Mouse (Mus musculus): ENCODE data around the gene Ccno. TPM values are rescaled to one million over a fixed set of nuclear protein-coding genes. Genes with fewer than 3 reads are reported as not detected.
A peak's percentile ranks its signal among the peaks of the same experiment; 100 is the strongest.

The Ccno gene
- total RNA-seq, 2 experiments from 2014 or later, result 3.2 TPM; not detected in 1

- ATAC-seq (replicated peaks; ENCODE audit: low FRiP score, low TSS enrichment, poor library complexity, severe bottlenecking), result peak; percentile 19; the same call in 1 of the 2 replicates
Observed at GRCm38 (mm10) chr13:112998427-112999201, 11.0 kb downstream of the Ccno start.

DNA sequence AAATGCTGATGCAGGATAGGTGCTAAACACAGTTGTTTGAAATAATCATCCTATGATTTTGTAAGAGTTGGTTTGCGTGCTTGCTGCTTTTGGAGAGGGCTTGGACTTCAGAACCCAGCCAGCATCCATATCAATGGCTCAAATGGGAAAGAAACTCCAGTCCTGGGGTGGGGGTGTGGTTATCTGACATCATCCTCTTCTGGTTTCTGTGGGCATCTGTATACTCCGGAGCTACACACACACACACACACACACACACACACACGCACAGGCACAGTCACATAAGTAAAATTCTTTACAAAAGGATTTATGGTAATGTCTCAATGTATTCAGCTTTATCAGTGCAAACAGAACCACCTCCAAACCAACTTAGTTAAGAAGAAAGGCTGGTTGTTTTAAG, 12.5 kb downstream of the Ccno start:
- no peak for ATAC-seq (replicated peaks; ENCODE audit: low FRiP score, low TSS enrichment, poor library complexity, severe bottlenecking)

DNA sequence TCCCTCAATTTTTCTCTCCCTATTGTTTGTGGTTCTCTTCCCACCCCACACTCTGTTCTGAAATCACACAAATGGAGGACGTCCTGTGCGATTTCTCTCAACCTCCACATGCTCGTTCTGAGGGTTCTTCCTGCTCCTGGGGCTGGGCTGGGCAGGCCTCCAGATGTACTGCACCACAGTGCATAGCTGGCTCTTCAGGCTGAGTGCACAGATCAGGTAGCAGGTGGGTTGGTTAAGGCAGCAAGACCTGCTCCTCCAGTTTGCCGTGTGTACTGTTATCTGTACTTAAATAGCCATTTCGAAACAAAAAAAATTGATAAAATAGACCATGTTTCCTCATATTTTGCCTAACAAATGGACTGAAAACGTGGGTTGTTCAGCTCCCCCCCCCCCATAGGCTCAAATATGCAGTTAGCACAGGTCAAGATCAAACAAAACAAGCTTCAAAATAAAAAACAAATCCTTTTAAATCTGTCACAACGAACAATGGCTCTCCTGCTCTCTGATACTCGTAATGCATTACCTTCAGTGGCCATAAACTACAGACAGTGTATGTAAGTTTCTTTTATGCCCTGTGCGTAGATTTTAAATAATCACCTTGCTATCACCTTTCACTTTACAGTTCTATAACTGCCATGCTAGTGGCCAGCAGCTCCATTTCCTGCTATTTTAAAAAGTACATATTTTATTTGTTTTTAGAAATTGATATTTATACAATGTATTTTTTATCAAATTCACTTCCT, 13.1 kb downstream of the Ccno start:
- ATAC-seq (replicated peaks; ENCODE audit: low FRiP score, low TSS enrichment, poor library complexity, severe bottlenecking), result no peak

GRCm38 (mm10) chr13:113012683-113013082, 25.1 kb downstream of the Ccno start:
- peak; percentile 24; the same call in 1 of the 2 replicates for ATAC-seq (replicated peaks; ENCODE audit: low FRiP score, low TSS enrichment, poor library complexity, severe bottlenecking)

DNA sequence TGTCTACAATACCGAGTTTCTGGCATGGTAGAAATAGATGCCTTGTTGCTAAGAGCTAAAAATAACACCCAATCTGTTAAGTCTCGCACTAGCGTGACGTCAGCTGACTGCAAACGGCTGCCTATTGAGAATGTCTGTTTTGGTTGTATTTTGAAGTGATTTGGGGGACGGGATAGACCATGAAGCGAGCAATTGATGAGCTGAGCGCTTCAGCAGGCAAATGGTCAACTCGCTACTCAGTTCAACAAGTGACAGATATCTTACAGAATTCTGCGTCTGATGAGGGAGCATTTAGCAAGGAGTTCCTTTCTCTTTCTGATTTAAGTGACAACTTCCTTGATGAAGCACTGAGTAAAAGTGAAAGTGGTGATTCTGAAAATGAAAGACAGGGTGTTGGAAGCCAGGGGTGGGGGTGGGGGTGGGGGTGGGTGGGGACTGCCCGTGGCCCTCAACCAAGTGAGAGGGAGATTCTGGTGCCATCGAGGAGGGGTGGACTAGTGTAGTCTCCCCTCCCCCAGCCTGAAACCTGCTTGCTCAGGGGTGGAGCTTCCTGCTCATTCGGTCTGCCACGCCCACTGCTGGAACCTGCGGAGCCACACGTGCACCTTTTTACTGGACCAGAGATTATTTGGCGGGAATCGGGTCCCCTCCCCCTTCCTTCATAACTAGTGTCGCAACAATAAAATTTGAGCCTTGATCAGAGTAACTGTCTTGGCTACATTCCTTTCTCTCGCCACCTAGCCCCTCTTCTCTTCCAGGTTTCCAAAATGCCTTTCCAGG, 25.8 kb downstream of the Ccno start:
- ATAC-seq (replicated peaks; ENCODE audit: low FRiP score, low TSS enrichment, poor library complexity, severe bottlenecking), result peak; percentile 76; the same call in 1 of the 2 replicates

GRCm38 (mm10) chr13:113021521-113021920, 33.9 kb downstream of the Ccno start:
- ATAC-seq (replicated peaks; ENCODE audit: low FRiP score, low TSS enrichment, poor library complexity, severe bottlenecking), result peak; percentile 89

DNA sequence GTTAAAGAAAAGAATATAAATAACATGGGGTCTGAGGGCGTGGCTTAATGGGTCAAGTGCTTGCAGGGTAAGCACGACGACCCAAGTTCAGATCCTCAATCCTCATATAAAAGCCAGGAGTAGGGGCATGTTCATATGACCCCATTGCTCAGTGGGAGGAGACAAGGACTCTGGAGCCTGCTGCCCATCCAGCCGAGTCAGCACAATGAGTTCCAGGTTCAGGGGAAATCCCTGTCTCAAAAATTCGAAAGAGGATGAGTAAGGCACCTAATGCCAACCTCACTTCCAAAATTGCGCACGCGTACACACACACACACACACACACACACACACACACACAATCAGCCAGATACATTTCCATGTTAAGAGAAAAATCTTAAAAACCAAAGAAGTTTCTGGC, 34.9 kb downstream of the Ccno start:
- ATAC-seq (replicated peaks; ENCODE audit: low FRiP score, low TSS enrichment, poor library complexity, severe bottlenecking), result no peak

GRCm38 (mm10) chr13:113023274-113024143, 35.9 kb downstream of the Ccno start:
- no peak for ATAC-seq (replicated peaks; ENCODE audit: low FRiP score, low TSS enrichment, poor library complexity, severe bottlenecking)

DNA sequence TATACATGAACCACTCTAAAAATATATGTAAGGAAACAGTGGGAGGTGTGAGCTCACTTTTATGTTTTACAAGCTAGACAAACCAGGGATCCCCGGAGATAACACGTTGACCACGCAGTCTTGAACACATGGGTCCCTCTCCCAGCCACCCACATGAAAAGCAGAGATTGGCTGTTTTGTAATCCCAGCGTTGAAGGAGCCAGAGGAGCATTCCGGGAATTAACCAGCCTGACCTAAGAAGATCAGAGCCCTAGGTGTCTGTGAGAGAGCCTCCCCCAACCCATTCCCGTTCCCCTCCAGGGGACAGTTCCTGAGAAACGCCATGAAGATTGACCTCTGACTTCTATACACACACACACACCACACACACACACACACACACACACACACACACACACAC, 43.7 kb downstream of the Ccno start:
- ATAC-seq (replicated peaks; ENCODE audit: low FRiP score, low TSS enrichment, poor library complexity, severe bottlenecking), result no peak

DNA sequence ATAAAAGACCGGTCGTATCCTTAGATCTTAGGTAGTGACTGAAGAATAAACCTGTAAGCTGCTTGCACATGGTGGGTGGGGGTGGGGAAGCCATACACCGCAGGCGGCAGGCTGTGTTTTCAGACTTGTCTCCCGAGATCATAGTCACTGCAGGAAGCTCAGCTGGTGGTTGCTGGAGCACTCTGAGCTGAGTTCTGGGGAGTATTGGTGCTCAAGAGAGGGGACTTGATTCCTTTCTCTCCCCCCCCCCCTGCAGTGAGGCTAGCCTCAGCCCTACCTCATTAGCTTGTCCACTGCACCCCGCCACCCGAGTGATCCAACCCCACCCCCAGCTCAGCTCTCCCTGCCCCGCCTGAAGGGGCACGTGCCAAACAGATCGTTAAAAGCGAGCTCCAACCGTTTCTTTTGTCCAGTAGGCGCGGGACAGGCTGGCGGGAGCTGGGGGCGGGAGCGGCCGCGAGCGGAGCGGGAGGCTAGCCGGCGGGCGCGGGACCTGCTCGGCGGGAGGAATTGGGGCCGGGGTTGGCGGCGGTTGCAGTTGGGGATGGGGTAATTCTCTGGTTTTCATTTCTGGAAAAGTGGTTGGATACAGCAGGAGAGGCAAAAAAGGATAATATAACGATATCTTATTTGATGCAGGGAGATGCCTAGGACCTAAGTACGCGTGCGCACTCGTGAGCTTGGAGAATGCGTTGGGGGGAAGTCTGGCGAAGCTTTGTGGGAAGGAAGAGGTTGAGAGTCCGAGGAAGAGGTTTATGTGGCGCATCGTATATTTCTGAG, 44.4 kb downstream of the Ccno start:
- no peak for ATAC-seq (replicated peaks; ENCODE audit: low FRiP score, low TSS enrichment, poor library complexity, severe bottlenecking)

GRCm38 (mm10) chr13:113032831-113033230, 45.2 kb downstream of the Ccno start:
- ATAC-seq (replicated peaks; ENCODE audit: low FRiP score, low TSS enrichment, poor library complexity, severe bottlenecking), result no peak

DNA sequence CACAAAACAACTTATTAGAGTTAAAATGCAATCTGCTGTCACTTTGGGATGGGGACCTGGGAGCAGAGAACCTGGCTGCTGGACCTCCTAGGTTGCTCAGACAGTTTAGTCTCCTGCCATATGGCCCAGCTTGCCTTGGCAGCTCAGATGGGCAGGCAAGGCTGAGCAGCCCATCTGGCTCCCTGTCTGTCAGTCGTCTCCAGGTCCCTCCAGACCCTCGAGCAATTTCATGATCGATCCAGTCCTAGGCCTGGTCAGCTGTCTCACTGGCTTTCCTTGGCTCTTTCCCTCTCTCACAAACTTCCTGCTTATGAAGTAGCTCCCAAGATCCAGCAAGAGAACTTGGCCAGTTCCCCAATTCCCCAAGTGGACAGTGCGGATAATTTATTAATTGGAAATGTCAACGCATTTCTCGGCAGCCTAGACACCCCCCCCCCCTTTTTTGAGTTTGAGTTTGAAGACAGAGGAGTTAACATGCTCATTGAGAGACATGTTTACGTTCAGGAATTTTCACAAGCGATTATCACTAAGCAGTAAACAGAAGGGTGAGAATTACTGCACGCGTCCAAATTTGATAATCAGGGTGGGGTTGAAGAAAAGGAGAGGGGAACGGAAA, 46.8 kb downstream of the Ccno start:
- ATAC-seq (replicated peaks; ENCODE audit: low FRiP score, low TSS enrichment, poor library complexity, severe bottlenecking), result 0 out of 2 replicates have a peak, but pooled peaks have one; percentile 1

DNA sequence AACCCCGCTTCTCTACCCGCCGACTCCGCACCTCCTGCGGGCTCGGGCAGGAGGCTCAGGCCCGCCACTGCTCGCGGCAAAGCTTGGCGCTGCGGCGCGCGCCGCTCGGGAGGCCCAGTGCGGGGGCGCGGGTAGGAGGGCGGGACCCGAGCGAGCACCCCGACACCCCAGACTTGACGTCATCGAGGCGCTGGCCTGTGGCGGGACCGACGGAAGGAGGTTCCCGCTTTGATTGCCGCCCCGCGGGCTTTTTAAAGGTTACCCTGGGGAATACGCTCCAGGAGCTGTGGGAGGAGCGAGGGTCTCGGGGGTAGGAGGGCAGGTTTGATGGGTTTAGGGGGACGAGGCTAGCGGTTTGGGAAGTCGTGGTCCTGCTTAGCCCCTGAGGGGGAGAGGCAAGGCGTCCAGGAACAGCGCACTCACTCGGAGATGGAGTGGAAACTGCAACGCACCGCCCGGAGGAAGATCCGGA, 47.4 kb downstream of the Ccno start, which contains the start of gene Cdc20b:
Gene Cdc20b, plus strand, starts transcription at position 162 of the 472 bp plus-strand sequence.
- ATAC-seq (replicated peaks; ENCODE audit: low FRiP score, low TSS enrichment, poor library complexity, severe bottlenecking), result peak; percentile 73

- ATAC-seq (replicated peaks; ENCODE audit: low FRiP score, low TSS enrichment, poor library complexity, severe bottlenecking), result peak; percentile 82
Observed at GRCm38 (mm10) chr13:113035852-113036251, 48.2 kb downstream of the Ccno start.
